Mouse (Mus musculus): ENCODE results near the gene Eif3l.

- TF ChIP-seq CTCF (IDR thresholded peaks at IDR 0.05; ENCODE audit: low read depth) (no peak), EP300 (optimal IDR thresholded peaks at IDR 0.05) (no peak)
Measured at GRCm38 (mm10) chr15:79134496-79135270, 59.7 kb downstream of the Eif3l start.

Data from stomach, postnatal 0 days (tissue).